In the genomic region with DNA sequence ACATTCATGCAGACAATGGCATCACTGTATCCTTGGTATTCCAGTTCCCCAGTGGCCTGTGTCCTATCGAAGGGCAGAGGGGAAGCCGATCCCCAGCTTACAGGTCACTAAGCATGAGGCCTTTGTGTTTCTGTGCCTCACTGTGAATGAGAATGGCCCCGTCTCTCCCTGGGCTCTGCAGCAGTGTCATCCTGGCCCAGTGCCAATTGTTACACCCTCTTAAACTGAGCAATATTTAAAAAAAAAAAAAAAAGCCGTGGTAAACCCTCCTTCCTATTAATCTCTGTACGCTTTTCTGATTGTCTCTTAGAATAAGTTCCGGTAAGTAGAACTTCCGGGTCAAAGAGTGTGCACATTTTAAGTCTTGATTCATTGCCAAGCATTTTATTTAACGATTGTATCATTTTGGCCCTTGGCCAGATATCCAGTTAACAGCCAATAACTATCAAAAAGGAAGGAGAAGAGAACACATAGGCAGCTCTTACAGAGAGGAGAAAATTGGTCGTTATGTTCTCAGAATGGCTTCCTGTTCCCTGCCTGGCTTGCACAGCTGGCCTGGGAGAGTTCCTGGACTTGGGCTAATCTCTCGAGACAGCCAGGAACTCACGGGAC, we compare ENCODE assay signal across 8 mouse cellular contexts.
DNase-seq lines count a peak whose midpoint lies in the region; ATAC-seq lines count a peak whose summit lies in the region.

No protein-coding gene starts in this region.

- peak overlapping the region; percentile 85 for H3K27ac ChIP-seq in intestine, embryonic 16.5 days (ENCODE audit: low read length)

- H3K27me3 ChIP-seq in intestine, embryonic 16.5 days (replicated peaks; ENCODE audit: control insufficient read depth, insufficient read depth, low read length), result no peaks in the 10 kb centered on the region

- no peak overlapping the region for H3K9ac ChIP-seq in intestine, embryonic 16.5 days (ENCODE audit: low read depth, low read length)

- WGBS in intestine, embryonic 16.5 days, result 20% methylated on average over 11 of the region's 11 CpGs

- H3K4me2 ChIP-seq in intestine, embryonic 16.5 days (ENCODE audit: low read depth, low read length), result no peak overlapping the region

- intact Hi-C loops in left cerebral cortex, postnatal 4 days (cut with DNase I), result loop anchor here (10.0 kb wide), 1 partner anchor 70 kb away; no protein-coding TSS in a partner anchor

- peak; percentile 40 for ATAC-seq in intestine, embryonic 16.5 days
- ATAC-seq in activated CD4-positive, CD25-positive, alpha-beta regulatory T cell, adult 4 months, result no peak

- H3K4me1 ChIP-seq in intestine, embryonic 16.5 days (ENCODE audit: control insufficient read depth, insufficient read depth, low read length), result peaks cover 33% of the 10 kb centered on the region

- H3K36me3 ChIP-seq in intestine, embryonic 16.5 days (ENCODE audit: control insufficient read depth, insufficient read depth, low read length), result 0 out of 2 replicates have a peak, but pooled peaks cover 3% of the 10 kb centered on the region

- H3K9me3 ChIP-seq in intestine, embryonic 16.5 days (ENCODE audit: control insufficient read depth, low read length), result no peaks in the 10 kb centered on the region

- DNase-seq in left cerebral cortex, postnatal 4 days, result peak; percentile 46
- no peak for DNase-seq in left cerebral cortex, adult 9 months (ENCODE audit: low spot score in 2 of 2)
- DNase-seq in adrenal gland, postnatal 25 days, result peak; percentile 38
- DNase-seq in heart, adult 18-20 months, result peak; percentile 57 to 60
- peak; percentile 63 to 71 for DNase-seq in lung, postnatal 4 days
- DNase-seq in frontal cortex, postnatal 25 days (ENCODE audit: low spot score in 2 of 2), result no peak

- H3K4me3 ChIP-seq in intestine, embryonic 16.5 days (ENCODE audit: low read length), result no peak overlapping the region

Comparison
In these comparisons a context has a peak if more than half of its experiments do, and no peak if none do; other contexts are left out.
1. DNase-seq: peak in left cerebral cortex, postnatal 4 days (single experiment), adrenal gland, postnatal 25 days (single experiment), heart, adult 18-20 months (2 of 2) and lung, postnatal 4 days (2 of 2); none in left cerebral cortex, adult 9 months (0 of 2) and frontal cortex, postnatal 25 days (0 of 2).